Mouse (Mus musculus) cerebellum, adult 2 months (tissue): ENCODE data around the gene Abhd2.

Experiments used
- CTCF ChIP-seq: fragments of 200-500 bp; IDR thresholded peaks from 2 replicates; pipeline ENCODE4 v1.5.1; 2011; ENCODE audit warnings: low read depth, mild to moderate bottlenecking, control low read depth, low read length, moderate library complexity, borderline replicate concordance; ENCODE audit not compliant: insufficient read depth
- POLR2A ChIP-seq: fragments of 200-500 bp; IDR thresholded peaks from 2 replicates; pipeline ENCODE4 v1.6.1; 2011; ENCODE audit warnings: low read length, control low read depth, borderline replicate concordance; ENCODE audit not compliant: insufficient read depth

DNA sequence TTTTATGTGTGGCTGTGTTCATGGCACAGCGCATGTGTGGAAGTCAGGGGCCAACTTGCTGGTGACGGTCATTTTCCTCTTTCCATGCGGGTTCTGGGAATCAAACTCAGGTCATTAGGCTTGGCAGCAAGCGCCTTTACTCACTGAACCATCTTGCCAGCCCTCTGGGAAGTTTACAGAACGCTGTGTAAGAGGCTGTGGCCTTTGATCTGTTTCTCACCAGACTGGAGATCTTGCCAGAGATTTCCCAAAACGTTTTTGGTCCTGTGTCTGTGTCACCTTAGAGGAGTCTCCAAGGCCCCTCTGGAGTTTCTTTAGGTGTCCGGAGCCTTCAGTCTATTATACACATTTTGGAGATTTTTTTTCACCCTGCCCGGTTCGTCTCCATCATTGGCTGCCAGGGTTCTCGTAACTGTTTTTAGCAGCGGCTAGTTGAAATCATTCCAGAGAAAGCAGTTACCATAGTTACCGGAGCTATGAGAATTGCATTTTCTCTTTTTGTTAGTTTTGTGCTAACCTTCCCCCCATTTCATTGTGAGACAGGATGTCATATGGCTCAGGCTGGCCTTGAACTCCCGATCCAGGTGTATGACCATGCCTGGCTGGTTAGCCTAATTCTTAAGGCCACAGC is 22.3 kb downstream of the Abhd2 start:
- TF ChIP-seq CTCF, result no peak
- no peak for TF ChIP-seq POLR2A
